Mouse (Mus musculus) midbrain, postnatal 0 days (tissue): ENCODE measurements at regions not wholly inside any gene's neighbourhood (a gene's known extent, or its start where the extent isn't known, plus 50 kb on each side); places are given as distances from the start of the nearest gene placed in this dataset.

Source experiments
- ATAC-seq: fragments of 200-750 bp; cut with Nextera tagmentation; 2 replicates; pipeline ENCODE4 v1.8.0; 2017; ENCODE audit warnings: moderate number of reproducible peaks, mild to moderate bottlenecking, moderate TSS enrichment, moderate library complexity; ENCODE audit not compliant: low FRiP score
- DNase-seq: peaks from one replicate; pipeline ENCODE4 v3.0.0-alpha.2; 2015; ENCODE audit warnings: low spot score
- H3K27ac ChIP-seq: fragments of 300-500 bp; sonication (generic); 2 replicates; pipeline ENCODE4 v1.5.1; 2014; ENCODE audit warnings: low read depth, mild to moderate bottlenecking, low read length, mixed read lengths
- H3K27me3 ChIP-seq: fragments of 300-500 bp; sonication (generic); 2 replicates; pipeline ENCODE4 v1.6.1; 2014; ENCODE audit warnings: low read length, control low read depth, mixed read lengths; ENCODE audit not compliant: insufficient read depth
- H3K36me3 ChIP-seq: fragments of 300-500 bp; sonication (generic); 2 replicates; pipeline ENCODE4 v1.6.1; 2014; ENCODE audit warnings: low read length, control low read depth, mixed read lengths; ENCODE audit not compliant: insufficient read depth
- H3K4me1 ChIP-seq: fragments of 300-500 bp; sonication (generic); 2 replicates; pipeline ENCODE4 v1.6.1; 2014; ENCODE audit warnings: mild to moderate bottlenecking, control low read depth, antibody characterized with exemption, low read length, mixed read lengths; ENCODE audit not compliant: insufficient read depth
- H3K4me2 ChIP-seq: fragments of 300-500 bp; sonication (generic); 2 replicates; pipeline ENCODE4 v1.6.1; 2014; ENCODE audit warnings: low read depth, mild to moderate bottlenecking, low read length, mixed read lengths; ENCODE audit not compliant: poor library complexity, severe bottlenecking
- H3K4me3 ChIP-seq: fragments of 300-500 bp; sonication (generic); 2 replicates; pipeline ENCODE4 v1.5.1; 2014; ENCODE audit warnings: low read depth, mild to moderate bottlenecking, low read length, moderate library complexity
- H3K9ac ChIP-seq: fragments of 300-500 bp; sonication (generic); replicated peaks from 2 replicates; pipeline ENCODE4 v1.6.1; 2014; ENCODE audit warnings: mild to moderate bottlenecking, low read length, moderate library complexity, mixed read lengths; ENCODE audit not compliant: poor library complexity, severe bottlenecking
- H3K9me3 ChIP-seq: fragments of 300-500 bp; sonication (generic); 2 replicates; pipeline ENCODE4 v1.6.1; 2016; ENCODE audit warnings: low read length, control low read depth
- CTCF ChIP-seq: IDR thresholded peaks from 2 replicates; pipeline ENCODE4 v1.5.1; 2016; ENCODE audit warnings: antibody characterized with exemption, mild to moderate bottlenecking
- WGBS: fragments of 180-500 bp; shearing (Covaris S2); extraction: QIAGEN DNeasy Blood & Tissue Kit; methylation state at CpG from one replicate; pipeline ENCODE4 v1.1.7; 2014; 5-methylcytosine and 5-hydroxymethylcytosine counted together

- H3K9me3 ChIP-seq, result no peaks in the 10 kb centered on the region
- no peak overlapping the region for H3K9ac ChIP-seq
- DNase-seq (no peak), ATAC-seq (no peak)
- 75% methylated on average over 4 of the region's 4 CpGs for WGBS
- no peak overlapping the region for H3K27ac ChIP-seq
- no peaks in the 10 kb centered on the region for H3K27me3 ChIP-seq
- H3K4me3 ChIP-seq, result no peak overlapping the region
- no peak overlapping the region for H3K4me2 ChIP-seq
- no peaks in the 10 kb centered on the region for H3K36me3 ChIP-seq
- TF ChIP-seq CTCF, result no peak
- H3K4me1 ChIP-seq, result no peaks in the 10 kb centered on the region
Measured at GRCm38 (mm10) chr1:194117631-194118360, 500.2 kb upstream of the Plxna2 start.

DNA sequence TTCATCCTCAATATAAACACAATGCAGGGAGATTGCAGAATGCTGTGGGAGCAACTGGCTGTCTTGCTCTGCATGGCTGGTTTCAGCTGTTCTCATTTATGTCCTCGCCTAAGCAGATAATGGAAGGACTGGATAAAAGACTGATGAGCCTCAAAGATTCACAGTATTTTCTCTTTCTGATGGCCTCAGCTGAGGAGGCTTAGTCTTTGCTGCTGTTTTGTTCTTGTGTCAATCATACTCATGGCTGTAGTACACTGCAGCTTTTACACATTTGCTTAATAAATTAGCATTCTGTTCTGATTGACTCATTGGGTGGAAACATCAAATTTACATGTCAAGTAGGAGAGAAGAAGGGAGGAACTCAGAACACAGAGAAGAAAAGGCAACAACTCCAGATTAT lies 503.6 kb upstream of the Plxna2 start:
- ATAC-seq, result no peak

DNA sequence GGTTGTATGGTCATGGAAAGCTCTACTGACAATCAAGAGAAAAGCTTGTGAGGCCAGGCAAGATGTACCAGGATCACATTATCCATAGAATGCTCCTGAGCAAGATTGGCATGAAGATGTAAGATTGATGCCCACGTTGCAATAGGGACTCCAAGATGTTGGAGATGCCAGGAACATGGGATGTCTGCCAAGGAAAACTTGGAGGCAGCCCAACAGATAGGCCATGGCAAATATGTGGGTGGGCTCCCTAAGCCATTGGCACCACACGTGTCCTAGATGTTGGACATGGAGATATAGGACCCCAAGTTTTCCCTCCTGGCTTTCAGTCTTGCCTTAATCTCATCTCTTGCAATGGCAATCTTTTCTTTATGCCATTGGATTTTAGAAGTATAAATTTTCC lies 506.1 kb upstream of the Plxna2 start:
- Histone ChIP-seq H3K36me3 (no peaks in the 10 kb centered on the region), H3K4me2 (no peak overlapping the region), H3K27ac (no peak overlapping the region), H3K4me1 (no peaks in the 10 kb centered on the region), H3K27me3 (no peaks in the 10 kb centered on the region), H3K9me3 (no peaks in the 10 kb centered on the region), H3K9ac (no peak overlapping the region), H3K4me3 (no peak overlapping the region)
- no peak for TF ChIP-seq CTCF
- ATAC-seq (no peak), DNase-seq (no peak)
- 81% methylated on average over 2 of the region's 2 CpGs for WGBS

More for the DNA sequence above, 503.6 kb upstream of the Plxna2 start:
- Histone ChIP-seq H3K4me2 (no peak overlapping the region), H3K27me3 (no peaks in the 10 kb centered on the region), H3K36me3 (no peaks in the 10 kb centered on the region), H3K9ac (no peak overlapping the region), H3K4me3 (no peak overlapping the region), H3K9me3 (no peaks in the 10 kb centered on the region), H3K27ac (no peak overlapping the region), H3K4me1 (no peaks in the 10 kb centered on the region)
- TF ChIP-seq CTCF, result no peak
- no peak for DNase-seq
- WGBS, result 36% methylated on average over 1 of the region's 1 CpGs

- Histone ChIP-seq H3K27ac (no peak overlapping the region), H3K4me3 (no peak overlapping the region), H3K4me2 (no peak overlapping the region), H3K27me3 (no peaks in the 10 kb centered on the region), H3K36me3 (no peaks in the 10 kb centered on the region), H3K4me1 (no peaks in the 10 kb centered on the region), H3K9me3 (no peaks in the 10 kb centered on the region), H3K9ac (no peak overlapping the region)
- no peak for ATAC-seq
- 37% methylated on average over 5 of the region's 5 CpGs for WGBS
- no peak for TF ChIP-seq CTCF
- DNase-seq, result peak; percentile 28
Measured at GRCm38 (mm10) chr1:194109172-194110071, 508.6 kb upstream of the Plxna2 start.

DNA sequence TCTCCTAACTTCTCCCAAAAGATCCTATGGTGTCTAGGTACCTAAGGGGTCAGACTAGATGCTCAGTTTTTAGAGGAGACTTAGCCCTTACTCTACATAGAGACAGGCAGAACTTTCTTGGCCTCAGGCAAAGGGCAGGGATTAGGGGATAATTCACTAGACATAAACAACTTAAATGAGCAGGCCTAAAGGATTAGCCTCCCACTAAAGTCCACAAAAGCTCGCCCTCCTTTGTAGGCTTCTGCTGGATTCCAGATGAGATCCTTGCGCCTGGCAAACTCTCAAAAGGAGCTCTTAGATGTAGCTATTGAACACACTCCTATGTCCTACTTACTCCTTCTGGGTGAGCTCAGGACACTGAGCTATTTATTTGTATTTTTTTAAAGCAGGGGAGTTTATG lies 509.9 kb upstream of the Plxna2 start:
- Histone ChIP-seq H3K36me3 (no peaks in the 10 kb centered on the region), H3K4me1 (no peaks in the 10 kb centered on the region), H3K4me2 (no peak overlapping the region), H3K9me3 (no peaks in the 10 kb centered on the region), H3K4me3 (no peak overlapping the region), H3K27ac (no peak overlapping the region), H3K9ac (no peak overlapping the region), H3K27me3 (no peaks in the 10 kb centered on the region)
- ATAC-seq, result no peak
- TF ChIP-seq CTCF, result no peak
- DNase-seq, result no peak
- 35% methylated on average over 2 of the region's 2 CpGs for WGBS
